Mouse (Mus musculus) cerebellum, adult 9-11 months (tissue): Measurements from ENCODE around the gene P2ry2.

Experiments used
- DNase-seq: peaks from one replicate; pipeline ENCODE4 v3.0.0; 2022

P2ry2 gene

GRCm38 (mm10) chr7:101012541-101012940 is at the start of gene P2ry2:
Gene P2ry2, minus strand, starts transcription at chr7:101012866.
- DNase-seq = no peak

- DNase-seq = peak; percentile 32
Measured at GRCm38 (mm10) chr7:101062246-101062645, 49.6 kb upstream of the P2ry2 start.

GRCm38 (mm10) chr7:101061381-101061780 is 48.7 kb upstream of the P2ry2 start:
- peak; percentile 79 for DNase-seq

- DNase-seq = no peak
Measured at GRCm38 (mm10) chr7:101060476-101060875, 47.8 kb upstream of the P2ry2 start.

GRCm38 (mm10) chr7:101059188-101059587 is 46.5 kb upstream of the P2ry2 start:
- DNase-seq = no peak

GRCm38 (mm10) chr7:101057309-101057708 is 44.6 kb upstream of the P2ry2 start:
- DNase-seq = no peak

- DNase-seq = no peak
Measured at GRCm38 (mm10) chr7:101053136-101053535, 40.5 kb upstream of the P2ry2 start.

GRCm38 (mm10) chr7:101051551-101052221 is 39.0 kb upstream of the P2ry2 start:
- peak; percentile 35 for DNase-seq

GRCm38 (mm10) chr7:101050724-101051550 is 38.3 kb upstream of the P2ry2 start:
- DNase-seq = no peak

GRCm38 (mm10) chr7:101049326-101050087 is 36.8 kb upstream of the P2ry2 start:
- no peak for DNase-seq

- no peak for DNase-seq
Measured at GRCm38 (mm10) chr7:101048247-101048646, 35.6 kb upstream of the P2ry2 start.

GRCm38 (mm10) chr7:101043846-101044541 is 31.3 kb upstream of the P2ry2 start:
- no peak for DNase-seq

GRCm38 (mm10) chr7:101041977-101042749 is 29.5 kb upstream of the P2ry2 start:
- no peak for DNase-seq

- no peak for DNase-seq
Measured at GRCm38 (mm10) chr7:101041544-101041943, 28.9 kb upstream of the P2ry2 start.

- no peak for DNase-seq
Measured at GRCm38 (mm10) chr7:101033371-101033770, 20.7 kb upstream of the P2ry2 start.

- no peak for DNase-seq
Measured at GRCm38 (mm10) chr7:101031234-101031633, 18.6 kb upstream of the P2ry2 start.

- DNase-seq = peak; percentile 78
Measured at GRCm38 (mm10) chr7:101030756-101031155, 18.1 kb upstream of the P2ry2 start.

- DNase-seq = no peak
Measured at GRCm38 (mm10) chr7:101029446-101029845, 16.8 kb upstream of the P2ry2 start.

- no peak for DNase-seq
Measured at GRCm38 (mm10) chr7:101028991-101029390, 16.3 kb upstream of the P2ry2 start.

GRCm38 (mm10) chr7:101028444-101028757 is 15.7 kb upstream of the P2ry2 start:
- no peak for DNase-seq

GRCm38 (mm10) chr7:101027623-101028443 is 15.2 kb upstream of the P2ry2 start:
- no peak for DNase-seq
